Mouse (Mus musculus): ENCODE results near the gene Klc1. TPM values are rescaled to one million over a fixed set of nuclear protein-coding genes. Genes with fewer than 3 reads are reported as not detected.
A peak's percentile ranks its signal among the peaks of the same experiment; 100 is the strongest.

Gene Klc1
- polyA plus RNA-seq, 1 experiment from 2014 or later = 9.6 TPM

- Histone ChIP-seq H3K4me2 (ENCODE audit: low read depth, low read length) (peak overlapping the region; percentile 90), H3K27me3 (ENCODE audit: insufficient read depth, low read length) (no peaks in the 10 kb centered on the region), H3K4me3 (ENCODE audit: low read depth, low read length) (peak overlapping the region; percentile 87), H3K9me3 (ENCODE audit: low read length) (no peaks in the 10 kb centered on the region), H3K36me3 (replicated peaks; ENCODE audit: insufficient read depth, low read length) (no peaks in the 10 kb centered on the region), H3K9ac (replicated peaks) (peak overlapping the region; percentile 80), H3K27ac (ENCODE audit: low read depth) (peak overlapping the region; percentile 78), H3K4me1 (ENCODE audit: insufficient read depth) (peaks cover 52% of the 10 kb centered on the region)
- no peak for TF ChIP-seq EP300 (IDR thresholded peaks at IDR 0.05; ENCODE audit: low read depth)
- TF ChIP-seq CTCF (IDR thresholded peaks at IDR 0.05; ENCODE audit: low read depth) = no peak
- 3% methylated on average over 27 of the region's 27 CpGs for WGBS (ENCODE audit: insufficient replicate concordance)
- DNase-seq (no peak), ATAC-seq (peak; percentile 1; the same call in 1 of the 2 replicates)
Observed at GRCm38 (mm10) chr12:111813111-111813765, 54.6 kb downstream of the Klc1 start.

- peak within 1 kb of the TSS; percentile 87 for H3K4me3 ChIP-seq (ENCODE audit: low read depth, low read length)
- H3K27ac ChIP-seq (ENCODE audit: low read depth) = peak within 1 kb of the TSS; percentile 98
- DNase-seq (peak; percentile 97), ATAC-seq (peak; percentile 95)
- H3K36me3 ChIP-seq (replicated peaks; ENCODE audit: insufficient read depth, low read length) = no peaks in the 10 kb centered on the region
- H3K4me1 ChIP-seq (ENCODE audit: insufficient read depth) = peaks cover 59% of the 10 kb centered on the region
- peak within 1 kb of the TSS; percentile 88 for H3K9ac ChIP-seq (replicated peaks)
- no peaks in the 10 kb centered on the region for H3K9me3 ChIP-seq (ENCODE audit: low read length)
- TF ChIP-seq CTCF (IDR thresholded peaks at IDR 0.05; ENCODE audit: low read depth) = no peak
- TF ChIP-seq EP300 (IDR thresholded peaks at IDR 0.05; ENCODE audit: low read depth) = no peak; the same call in 1 of the 2 replicates
- 2% methylated on average over 86 of the region's 87 CpGs for WGBS (ENCODE audit: insufficient replicate concordance)
- H3K27me3 ChIP-seq (ENCODE audit: insufficient read depth, low read length) = no peaks in the 10 kb centered on the region
- H3K4me2 ChIP-seq (ENCODE audit: low read depth, low read length) = peak within 1 kb of the TSS; percentile 97
Observed at GRCm38 (mm10) chr12:111813766-111814617, 55.3 kb downstream of the Klc1 start, which contains the start of the genes Xrcc3 and Zfyve21. Gene Xrcc3, minus strand, starts transcription at chr12:111813873. Gene Zfyve21, plus strand, starts transcription at chr12:111814170.

GRCm38 (mm10) chr12:111814769-111815762 is 56.4 kb downstream of the Klc1 start:
- Histone ChIP-seq H3K4me2 (ENCODE audit: low read depth, low read length) (peak overlapping the region; percentile 97), H3K4me3 (ENCODE audit: low read depth, low read length) (peak overlapping the region; percentile 87), H3K36me3 (replicated peaks; ENCODE audit: insufficient read depth, low read length) (no peaks in the 10 kb centered on the region), H3K9ac (replicated peaks) (peak overlapping the region; percentile 88), H3K27ac (ENCODE audit: low read depth) (peak overlapping the region; percentile 98), H3K9me3 (ENCODE audit: low read length) (no peaks in the 10 kb centered on the region), H3K27me3 (ENCODE audit: insufficient read depth, low read length) (no peaks in the 10 kb centered on the region), H3K4me1 (ENCODE audit: insufficient read depth) (peaks cover 54% of the 10 kb centered on the region)
- WGBS (ENCODE audit: insufficient replicate concordance) = 19% methylated on average over 19 of the region's 19 CpGs
- DNase-seq = no peak
- no peak for ATAC-seq
- TF ChIP-seq CTCF (IDR thresholded peaks at IDR 0.05; ENCODE audit: low read depth) = no peak
- no peak for TF ChIP-seq EP300 (IDR thresholded peaks at IDR 0.05; ENCODE audit: low read depth)

GRCm38 (mm10) chr12:111816528-111816927 is 57.9 kb downstream of the Klc1 start:
- Histone ChIP-seq H3K9ac (replicated peaks) (0 out of 2 replicates have a peak overlapping the region, but pooled peaks have one; percentile 2), H3K9me3 (ENCODE audit: low read length) (no peaks in the 10 kb centered on the region), H3K4me2 (ENCODE audit: low read depth, low read length) (peak overlapping the region; percentile 97), H3K4me3 (ENCODE audit: low read depth, low read length) (peak overlapping the region; percentile 87), H3K36me3 (replicated peaks; ENCODE audit: insufficient read depth, low read length) (no peaks in the 10 kb centered on the region; the same call in 1 of the 2 replicates), H3K4me1 (ENCODE audit: insufficient read depth) (peaks cover 59% of the 10 kb centered on the region), H3K27ac (ENCODE audit: low read depth) (peak overlapping the region; percentile 70), H3K27me3 (ENCODE audit: insufficient read depth, low read length) (no peaks in the 10 kb centered on the region)
- 45% methylated on average over 13 of the region's 13 CpGs for WGBS (ENCODE audit: insufficient replicate concordance)
- TF ChIP-seq CTCF (IDR thresholded peaks at IDR 0.05; ENCODE audit: low read depth) = no peak
- TF ChIP-seq EP300 (IDR thresholded peaks at IDR 0.05; ENCODE audit: low read depth) = no peak
- ATAC-seq (no peak), DNase-seq (no peak)

GRCm38 (mm10) chr12:111816967-111817366 is 58.3 kb downstream of the Klc1 start:
- Histone ChIP-seq H3K27me3 (ENCODE audit: insufficient read depth, low read length) (no peaks in the 10 kb centered on the region), H3K4me2 (ENCODE audit: low read depth, low read length) (peak overlapping the region; percentile 97), H3K27ac (ENCODE audit: low read depth) (peak overlapping the region; percentile 70), H3K4me3 (ENCODE audit: low read depth, low read length) (peak overlapping the region; percentile 87; the same call in 1 of the 2 replicates), H3K36me3 (replicated peaks; ENCODE audit: insufficient read depth, low read length) (no peaks in the 10 kb centered on the region; the same call in 1 of the 2 replicates), H3K9me3 (ENCODE audit: low read length) (no peaks in the 10 kb centered on the region), H3K4me1 (ENCODE audit: insufficient read depth) (peaks cover 59% of the 10 kb centered on the region), H3K9ac (replicated peaks) (no peak overlapping the region)
- no peak for ATAC-seq
- peak; percentile 53 for DNase-seq
- WGBS (ENCODE audit: insufficient replicate concordance) = 21% methylated on average over 9 of the region's 9 CpGs
- TF ChIP-seq EP300 (IDR thresholded peaks at IDR 0.05; ENCODE audit: low read depth) = no peak
- TF ChIP-seq CTCF (IDR thresholded peaks at IDR 0.05; ENCODE audit: low read depth) = peak; percentile 43

Data from liver, postnatal 0 days (tissue).